Mouse (Mus musculus): ENCODE measurements around the gene Pgm5.
"Not testable (repeated sequence)": the region's sequence is repeated elsewhere in the genome, so short reads cannot be mapped to it uniquely, and the experiment has no call there.

The Pgm5 gene

GRCm38 (mm10) chr19:24861612-24862451 lies at the start of gene Pgm5:
TSS of gene Pgm5 (minus strand) at chr19:24861855.
- DNase-seq (ENCODE audit: low read depth, low spot score), result no peak

GRCm38 (mm10) chr19:24908385-24909155 lies 46.9 kb upstream of the Pgm5 start:
- no peak for DNase-seq (ENCODE audit: low read depth, low spot score)

- DNase-seq (ENCODE audit: low read depth, low spot score), result no peak
These were observed 46.0 kb upstream of the Pgm5 start for GRCm38 (mm10) chr19:24907655-24908054.

GRCm38 (mm10) chr19:24902821-24903220 lies 41.2 kb upstream of the Pgm5 start:
- DNase-seq (ENCODE audit: low read depth, low spot score), result no peak

- DNase-seq (ENCODE audit: low read depth, low spot score), result no peak
These were observed 40.6 kb upstream of the Pgm5 start for GRCm38 (mm10) chr19:24902256-24902655.

- DNase-seq (ENCODE audit: low read depth, low spot score), result no peak
These were observed 40.0 kb upstream of the Pgm5 start for GRCm38 (mm10) chr19:24901666-24902065.

- DNase-seq (ENCODE audit: low read depth, low spot score), result no peak
These were observed 39.0 kb upstream of the Pgm5 start, which contains the start of gene Foxd4 for GRCm38 (mm10) chr19:24900581-24901220. TSS of gene Foxd4 (minus strand) at chr19:24901197.

GRCm38 (mm10) chr19:24899578-24900544 lies 38.2 kb upstream of the Pgm5 start:
- peak; percentile 11 for DNase-seq (ENCODE audit: low read depth, low spot score)

- no peak for DNase-seq (ENCODE audit: low read depth, low spot score)
These were observed 37.3 kb upstream of the Pgm5 start for GRCm38 (mm10) chr19:24898737-24899577.

- DNase-seq (ENCODE audit: low read depth, low spot score), result no peak
These were observed 36.5 kb upstream of the Pgm5 start for GRCm38 (mm10) chr19:24897896-24898736.

- DNase-seq (ENCODE audit: low read depth, low spot score), result no peak
These were observed 35.6 kb upstream of the Pgm5 start for GRCm38 (mm10) chr19:24897006-24897895.

GRCm38 (mm10) chr19:24896536-24896935 lies 34.9 kb upstream of the Pgm5 start:
- no peak for DNase-seq (ENCODE audit: low read depth, low spot score)

- no peak for DNase-seq (ENCODE audit: low read depth, low spot score)
These were observed 25.2 kb upstream of the Pgm5 start for GRCm38 (mm10) chr19:24886888-24887287.

GRCm38 (mm10) chr19:24885504-24885903 lies 23.8 kb upstream of the Pgm5 start:
- peak; percentile 20 for DNase-seq (ENCODE audit: low read depth, low spot score)

- no peak for DNase-seq (ENCODE audit: low read depth, low spot score)
These were observed 19.6 kb upstream of the Pgm5 start for GRCm38 (mm10) chr19:24881237-24881636.

- DNase-seq (ENCODE audit: low read depth, low spot score), result not testable (repeated sequence)
These were observed 13.6 kb upstream of the Pgm5 start, which contains the start of gene Gm10053 for GRCm38 (mm10) chr19:24875129-24875870. TSS of gene Gm10053 (plus strand) at chr19:24875686.

- DNase-seq (ENCODE audit: low read depth, low spot score), result no peak
These were observed 12.2 kb upstream of the Pgm5 start for GRCm38 (mm10) chr19:24873873-24874272.

Data from CD4-positive helper T cell, adult 2 months (primary cell).